Mouse (Mus musculus): ENCODE measurements at regions not wholly inside any gene's neighbourhood (a gene's known extent, or its start where the extent isn't known, plus 50 kb on each side); places are given as distances from the start of the nearest gene placed in this dataset.

DNA sequence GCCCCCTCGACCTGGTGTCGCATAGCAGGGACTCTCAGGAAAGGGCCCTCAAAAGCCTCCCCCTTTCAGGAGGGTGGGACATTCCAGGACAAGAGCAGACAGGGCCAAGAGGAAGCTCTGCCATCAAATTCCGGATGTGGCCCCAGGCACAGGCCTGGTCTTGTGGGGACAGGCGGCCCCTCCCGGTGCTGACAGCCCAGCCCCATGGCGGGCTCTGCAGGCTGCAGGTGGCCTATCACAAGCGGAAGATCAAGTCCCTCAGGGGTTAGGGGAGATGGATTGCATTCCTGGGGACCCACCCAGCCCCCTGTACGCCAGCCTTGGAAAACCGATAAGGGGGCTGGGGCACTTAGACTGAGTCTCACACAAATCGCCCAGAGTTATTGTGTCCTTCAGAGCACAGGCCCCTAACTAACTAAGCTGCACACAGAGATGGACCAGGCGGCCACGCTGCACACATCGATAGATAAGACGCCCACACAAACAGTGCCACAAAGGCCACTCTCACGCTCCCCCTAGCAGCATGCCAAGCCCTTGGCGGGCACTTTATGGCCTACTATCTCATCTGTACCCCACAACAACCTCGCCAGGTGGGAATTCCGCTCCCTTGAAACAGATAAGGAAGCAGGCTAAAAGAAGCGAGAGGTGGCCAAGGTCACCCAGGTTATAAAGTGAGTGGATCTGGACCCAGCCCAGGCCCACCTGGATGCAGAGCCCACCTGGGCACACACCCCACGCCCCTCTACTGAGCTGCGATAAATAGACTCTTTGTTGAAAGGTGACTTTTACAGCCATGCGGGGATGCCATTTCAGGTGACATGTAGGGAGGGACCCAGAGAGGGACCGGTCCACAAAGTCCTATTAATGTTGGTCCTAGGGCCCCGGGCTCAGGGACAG, 55.5 kb downstream of the Gm5294 start:
- Histone ChIP-seq H3K27ac (ENCODE audit: low read length) (peak overlapping the region; percentile 20), H3K4me2 (ENCODE audit: low read depth, low read length) (no peak overlapping the region), H3K4me1 (ENCODE audit: control insufficient read depth, insufficient read depth, low read length) (peaks cover 10% of the 10 kb centered on the region), H3K9me3 (ENCODE audit: control insufficient read depth, low read length) (no peaks in the 10 kb centered on the region), H3K36me3 (ENCODE audit: control insufficient read depth, insufficient read depth, low read length) (no peaks in the 10 kb centered on the region), H3K4me3 (ENCODE audit: low read length) (no peak overlapping the region), H3K27me3 (replicated peaks; ENCODE audit: control insufficient read depth, insufficient read depth, low read length) (no peaks in the 10 kb centered on the region), H3K9ac (ENCODE audit: low read depth, low read length) (0 out of 2 replicates have a peak overlapping the region, but pooled peaks have one; percentile 17)
- peak; percentile 87 for ATAC-seq
- WGBS, result 53% methylated on average over 24 of the region's 24 CpGs

GRCm38 (mm10) chr5:138881649-138882226, 61.9 kb downstream of the Gm5294 start:
- Histone ChIP-seq H3K4me2 (ENCODE audit: low read depth, low read length) (no peak overlapping the region), H3K36me3 (ENCODE audit: control insufficient read depth, insufficient read depth, low read length) (no peaks in the 10 kb centered on the region), H3K9me3 (ENCODE audit: control insufficient read depth, low read length) (no peaks in the 10 kb centered on the region), H3K27me3 (replicated peaks; ENCODE audit: control insufficient read depth, insufficient read depth, low read length) (no peaks in the 10 kb centered on the region), H3K4me1 (ENCODE audit: control insufficient read depth, insufficient read depth, low read length) (no peaks in the 10 kb centered on the region), H3K27ac (ENCODE audit: low read length) (no peak overlapping the region), H3K9ac (ENCODE audit: low read depth, low read length) (no peak overlapping the region), H3K4me3 (ENCODE audit: low read length) (no peak overlapping the region)
- 69% methylated on average over 9 of the region's 9 CpGs for WGBS
- ATAC-seq, result no peak

DNA sequence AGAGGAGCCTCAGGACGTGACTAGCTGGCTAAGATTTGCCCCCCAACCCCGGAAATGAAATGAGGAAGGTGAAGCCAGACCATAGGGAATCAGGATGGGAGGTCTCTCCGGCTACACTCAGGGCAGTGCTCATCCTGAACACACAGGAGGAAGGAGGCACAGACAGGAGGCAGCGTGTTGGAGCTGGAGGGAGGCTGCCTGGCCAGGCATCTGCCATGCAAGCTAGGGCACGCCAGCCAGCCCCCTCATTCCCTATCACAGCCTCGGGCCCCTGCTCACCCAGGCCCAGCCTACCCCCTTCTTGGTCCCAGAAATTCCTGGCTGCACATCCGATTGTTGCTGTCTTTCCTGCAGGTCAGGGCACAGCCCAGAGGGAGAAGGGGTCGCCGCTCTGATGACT, 63.7 kb downstream of the Gm5294 start:
- 70% methylated on average over 9 of the region's 9 CpGs for WGBS
- ATAC-seq, result no peak
- Histone ChIP-seq H3K9me3 (ENCODE audit: control insufficient read depth, low read length) (no peaks in the 10 kb centered on the region), H3K4me1 (ENCODE audit: control insufficient read depth, insufficient read depth, low read length) (no peaks in the 10 kb centered on the region), H3K27me3 (replicated peaks; ENCODE audit: control insufficient read depth, insufficient read depth, low read length) (no peaks in the 10 kb centered on the region), H3K36me3 (ENCODE audit: control insufficient read depth, insufficient read depth, low read length) (no peaks in the 10 kb centered on the region), H3K4me2 (ENCODE audit: low read depth, low read length) (no peak overlapping the region), H3K27ac (ENCODE audit: low read length) (no peak overlapping the region), H3K9ac (ENCODE audit: low read depth, low read length) (no peak overlapping the region), H3K4me3 (ENCODE audit: low read length) (no peak overlapping the region)

- Histone ChIP-seq H3K27me3 (replicated peaks; ENCODE audit: control insufficient read depth, insufficient read depth, low read length) (no peaks in the 10 kb centered on the region), H3K27ac (ENCODE audit: low read length) (no peak overlapping the region), H3K4me3 (ENCODE audit: low read length) (no peak overlapping the region), H3K9me3 (ENCODE audit: control insufficient read depth, low read length) (no peaks in the 10 kb centered on the region), H3K4me1 (ENCODE audit: control insufficient read depth, insufficient read depth, low read length) (peaks cover 5% of the 10 kb centered on the region), H3K9ac (ENCODE audit: low read depth, low read length) (no peak overlapping the region), H3K36me3 (ENCODE audit: control insufficient read depth, insufficient read depth, low read length) (no peaks in the 10 kb centered on the region), H3K4me2 (ENCODE audit: low read depth, low read length) (no peak overlapping the region)
- no peak for ATAC-seq
- WGBS, result 70% methylated on average over 3 of the region's 3 CpGs
These were observed 66.0 kb downstream of the Gm5294 start for GRCm38 (mm10) chr5:138885905-138886304.

DNA sequence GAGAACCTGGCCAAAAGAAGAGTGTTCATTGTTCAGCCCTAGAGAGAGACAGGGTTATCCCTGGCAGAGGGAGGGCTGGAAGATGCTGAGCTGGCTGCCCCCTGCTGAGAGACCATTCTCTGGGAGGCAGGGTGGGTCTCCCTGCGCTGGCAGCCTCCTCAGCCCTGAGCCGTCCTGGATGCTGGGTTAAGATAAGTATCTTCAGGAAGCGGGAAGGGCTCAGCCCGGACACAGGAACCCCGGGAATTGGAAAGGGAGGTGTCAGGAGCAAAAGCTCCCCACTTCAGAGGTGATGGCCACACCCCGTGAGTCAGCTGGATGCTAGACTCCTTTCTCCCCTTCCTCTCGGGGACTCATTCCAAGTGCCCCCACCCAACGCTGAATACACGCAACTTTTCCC, 68.9 kb downstream of the Gm5294 start:
- Histone ChIP-seq H3K27me3 (replicated peaks; ENCODE audit: control insufficient read depth, insufficient read depth, low read length) (no peaks in the 10 kb centered on the region), H3K4me1 (ENCODE audit: control insufficient read depth, insufficient read depth, low read length) (peaks cover 8% of the 10 kb centered on the region), H3K36me3 (ENCODE audit: control insufficient read depth, insufficient read depth, low read length) (no peaks in the 10 kb centered on the region), H3K9me3 (ENCODE audit: control insufficient read depth, low read length) (0 out of 2 replicates have a peak, but pooled peaks cover 3% of the 10 kb centered on the region), H3K27ac (ENCODE audit: low read length) (no peak overlapping the region), H3K4me2 (ENCODE audit: low read depth, low read length) (no peak overlapping the region), H3K4me3 (ENCODE audit: low read length) (no peak overlapping the region), H3K9ac (ENCODE audit: low read depth, low read length) (no peak overlapping the region)
- 61% methylated on average over 9 of the region's 9 CpGs for WGBS
- no peak for ATAC-seq

GRCm38 (mm10) chr5:138889760-138890159, 69.9 kb downstream of the Gm5294 start:
- ATAC-seq, result no peak
- Histone ChIP-seq H3K4me2 (ENCODE audit: low read depth, low read length) (no peak overlapping the region), H3K36me3 (ENCODE audit: control insufficient read depth, insufficient read depth, low read length) (no peaks in the 10 kb centered on the region), H3K4me3 (ENCODE audit: low read length) (no peak overlapping the region), H3K27me3 (replicated peaks; ENCODE audit: control insufficient read depth, insufficient read depth, low read length) (no peaks in the 10 kb centered on the region), H3K4me1 (ENCODE audit: control insufficient read depth, insufficient read depth, low read length) (peaks cover 8% of the 10 kb centered on the region), H3K9me3 (ENCODE audit: control insufficient read depth, low read length) (0 out of 2 replicates have a peak, but pooled peaks cover 3% of the 10 kb centered on the region), H3K9ac (ENCODE audit: low read depth, low read length) (peak overlapping the region; percentile 37; the same call in 1 of the 2 replicates), H3K27ac (ENCODE audit: low read length) (no peak overlapping the region)
- WGBS, result 76% methylated on average over 5 of the region's 5 CpGs

DNA sequence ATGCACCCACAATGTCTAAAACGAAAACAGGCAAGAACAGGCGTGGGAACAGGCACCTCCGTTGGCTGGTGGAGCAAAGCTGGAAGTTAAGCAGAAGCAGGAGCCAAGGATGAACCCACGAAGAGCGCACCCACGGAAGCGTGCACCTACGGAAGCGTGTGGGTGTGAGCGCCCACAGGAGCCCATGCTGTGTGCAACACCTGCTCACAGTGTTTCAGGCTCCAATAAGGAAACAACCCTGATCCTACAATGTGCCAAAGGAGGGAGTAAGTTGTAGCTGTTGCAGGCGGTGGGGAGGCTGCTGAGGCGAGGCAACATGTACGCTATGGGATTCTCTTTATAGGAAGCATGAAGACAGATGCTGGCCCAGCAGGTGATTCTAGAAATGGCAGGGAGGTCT, 74.6 kb downstream of the Gm5294 start:
- Histone ChIP-seq H3K36me3 (ENCODE audit: control insufficient read depth, insufficient read depth, low read length) (no peaks in the 10 kb centered on the region), H3K4me1 (ENCODE audit: control insufficient read depth, insufficient read depth, low read length) (peaks cover 14% of the 10 kb centered on the region), H3K27ac (ENCODE audit: low read length) (no peak overlapping the region), H3K9ac (ENCODE audit: low read depth, low read length) (no peak overlapping the region), H3K27me3 (replicated peaks; ENCODE audit: control insufficient read depth, insufficient read depth, low read length) (no peaks in the 10 kb centered on the region), H3K4me2 (ENCODE audit: low read depth, low read length) (no peak overlapping the region), H3K9me3 (ENCODE audit: control insufficient read depth, low read length) (0 out of 2 replicates have a peak, but pooled peaks cover 3% of the 10 kb centered on the region), H3K4me3 (ENCODE audit: low read length) (no peak overlapping the region)
- no peak for ATAC-seq
- WGBS, result 90% methylated on average over 13 of the region's 13 CpGs

DNA sequence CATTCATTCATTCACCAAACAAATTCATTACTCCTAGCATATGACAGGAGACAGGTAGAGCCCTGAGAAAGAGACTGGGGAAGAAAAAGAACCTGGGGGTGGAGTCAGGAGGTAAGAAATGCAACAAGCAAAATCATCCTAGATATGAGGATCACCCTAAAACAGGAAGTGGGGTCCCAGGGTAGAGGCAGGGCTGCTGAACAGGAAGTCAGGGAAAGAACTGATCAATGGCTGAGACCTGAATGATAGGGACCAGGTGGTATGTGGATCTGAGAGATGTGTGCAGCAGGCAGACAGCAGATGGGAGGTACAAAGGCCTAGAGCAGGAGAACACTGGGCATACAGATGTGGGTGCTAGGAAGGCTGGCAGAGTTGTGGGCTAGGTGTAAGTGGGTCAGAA, 77.4 kb downstream of the Gm5294 start:
- ATAC-seq, result no peak
- no peak overlapping the region for H3K9ac ChIP-seq (ENCODE audit: low read depth, low read length)

GRCm38 (mm10) chr5:138898440-138898839, 78.6 kb downstream of the Gm5294 start:
- no peaks in the 10 kb centered on the region for H3K27me3 ChIP-seq (replicated peaks; ENCODE audit: control insufficient read depth, insufficient read depth, low read length)
- H3K4me3 ChIP-seq (ENCODE audit: low read length), result no peak overlapping the region
- H3K27ac ChIP-seq (ENCODE audit: low read length), result no peak overlapping the region
- ATAC-seq, result no peak; the same call in 1 of the 2 replicates
- H3K4me1 ChIP-seq (ENCODE audit: control insufficient read depth, insufficient read depth, low read length), result peaks cover 13% of the 10 kb centered on the region
- no peaks in the 10 kb centered on the region for H3K9me3 ChIP-seq (ENCODE audit: control insufficient read depth, low read length)
- WGBS, result 55% methylated on average over 7 of the region's 7 CpGs
- no peaks in the 10 kb centered on the region for H3K36me3 ChIP-seq (ENCODE audit: control insufficient read depth, insufficient read depth, low read length)
- H3K4me2 ChIP-seq (ENCODE audit: low read depth, low read length), result no peak overlapping the region
- H3K9ac ChIP-seq (ENCODE audit: low read depth, low read length), result no peak overlapping the region

More for the DNA sequence above, 77.4 kb downstream of the Gm5294 start:
- Histone ChIP-seq H3K27ac (ENCODE audit: low read length) (no peak overlapping the region), H3K27me3 (replicated peaks; ENCODE audit: control insufficient read depth, insufficient read depth, low read length) (no peaks in the 10 kb centered on the region), H3K4me1 (ENCODE audit: control insufficient read depth, insufficient read depth, low read length) (peaks cover 13% of the 10 kb centered on the region), H3K9me3 (ENCODE audit: control insufficient read depth, low read length) (no peaks in the 10 kb centered on the region), H3K4me3 (ENCODE audit: low read length) (no peak overlapping the region), H3K4me2 (ENCODE audit: low read depth, low read length) (no peak overlapping the region), H3K36me3 (ENCODE audit: control insufficient read depth, insufficient read depth, low read length) (no peaks in the 10 kb centered on the region)
